Mouse (Mus musculus): Measurements from ENCODE around the gene Egfl8.

- TF ChIP-seq CTCF (IDR thresholded peaks at IDR 0.05; ENCODE audit: extremely low read depth, insufficient read depth, insufficient read length, insufficient replicate concordance) (no peak), POLR2A (IDR thresholded peaks at IDR 0.05; ENCODE audit: low read depth, low read length) (no peak)
These were observed 4.7 kb downstream of the Egfl8 start for GRCm38 (mm10) chr17:34611050-34611449.

All from spleen, adult 2 months (tissue).